Mouse (Mus musculus): ENCODE results near the gene Fkbp11.

The Fkbp11 gene

GRCm38 (mm10) chr15:98738796-98739195 lies 10.8 kb upstream of the Fkbp11 start:
- no peak for DNase-seq (ENCODE audit: low spot score)

GRCm38 (mm10) chr15:98737881-98738280 lies 9.9 kb upstream of the Fkbp11 start:
- no peak for DNase-seq (ENCODE audit: low spot score)

- DNase-seq (ENCODE audit: low spot score) = no peak
Observed at GRCm38 (mm10) chr15:98736521-98736920, 8.5 kb upstream of the Fkbp11 start.

- DNase-seq (ENCODE audit: low spot score) = no peak
Observed at GRCm38 (mm10) chr15:98733976-98734566, 6.1 kb upstream of the Fkbp11 start.

GRCm38 (mm10) chr15:98733370-98733769 lies 5.4 kb upstream of the Fkbp11 start:
- no peak for DNase-seq (ENCODE audit: low spot score)

- no peak for DNase-seq (ENCODE audit: low spot score)
Observed at GRCm38 (mm10) chr15:98732006-98732531, 4.1 kb upstream of the Fkbp11 start.

GRCm38 (mm10) chr15:98730790-98731189 lies 2.8 kb upstream of the Fkbp11 start:
- no peak for DNase-seq (ENCODE audit: low spot score)

GRCm38 (mm10) chr15:98729791-98730545 lies 2.0 kb upstream of the Fkbp11 start:
- no peak for DNase-seq (ENCODE audit: low spot score)

GRCm38 (mm10) chr15:98728366-98728765 lies 368 bp upstream of the Fkbp11 start:
- DNase-seq (ENCODE audit: low spot score) = no peak

GRCm38 (mm10) chr15:98726746-98727145 lies 1.3 kb downstream of the Fkbp11 start:
- DNase-seq (ENCODE audit: low spot score) = no peak

- DNase-seq (ENCODE audit: low spot score) = no peak
Observed at GRCm38 (mm10) chr15:98726079-98726478, 1.9 kb downstream of the Fkbp11 start.

- DNase-seq (ENCODE audit: low spot score) = no peak
Observed at GRCm38 (mm10) chr15:98724441-98724840, 3.6 kb downstream of the Fkbp11 start.

- DNase-seq (ENCODE audit: low spot score) = no peak
Observed at GRCm38 (mm10) chr15:98722854-98723253, 5.1 kb downstream of the Fkbp11 start.

- DNase-seq (ENCODE audit: low spot score) = no peak
Observed at GRCm38 (mm10) chr15:98722191-98722590, 5.8 kb downstream of the Fkbp11 start.

- DNase-seq (ENCODE audit: low spot score) = no peak
Observed at GRCm38 (mm10) chr15:98717301-98717700, 10.7 kb downstream of the Fkbp11 start.

- DNase-seq (ENCODE audit: low spot score) = no peak
Observed at GRCm38 (mm10) chr15:98714230-98714652, 13.8 kb downstream of the Fkbp11 start.

GRCm38 (mm10) chr15:98710442-98710841 lies 17.6 kb downstream of the Fkbp11 start:
- DNase-seq (ENCODE audit: low spot score) = peak; percentile 29

- peak; percentile 85 for DNase-seq (ENCODE audit: low spot score)
Observed at GRCm38 (mm10) chr15:98707766-98708372, 20.1 kb downstream of the Fkbp11 start, which contains the start of gene Ccdc65. Gene Ccdc65 (plus strand): TSS chr15:98708207.

- no peak for DNase-seq (ENCODE audit: low spot score)
Observed at GRCm38 (mm10) chr15:98704312-98704711, 23.7 kb downstream of the Fkbp11 start.

- peak; percentile 73 for DNase-seq (ENCODE audit: low spot score)
Observed at GRCm38 (mm10) chr15:98699190-98700105, 28.6 kb downstream of the Fkbp11 start.

GRCm38 (mm10) chr15:98696216-98696615 lies 31.8 kb downstream of the Fkbp11 start:
- no peak for DNase-seq (ENCODE audit: low spot score)

- no peak for DNase-seq (ENCODE audit: low spot score)
Observed at GRCm38 (mm10) chr15:98695726-98696125, 32.3 kb downstream of the Fkbp11 start.
